Mouse (Mus musculus): Measurements from ENCODE around the gene Stkld1. TPM values are rescaled to one million over a fixed set of nuclear protein-coding genes. Genes with fewer than 3 reads are reported as not detected.
"Not testable (repeated sequence)": the region's sequence is repeated elsewhere in the genome, so short reads cannot be mapped to it uniquely, and the experiment has no call there.

Stkld1 gene
- under 1 TPM; 0.13 to 0.46 TPM for total RNA-seq (2021)
- long read RNA-seq, experiment 1, partial matches to known transcripts: 0 of 1 reads
- long read RNA-seq, experiment 1, other reads (novel, unspliced or antisense): 1 of 1 reads
- long read RNA-seq, experiment 2: 0 reads

- peak; percentile 95 to 98 for DNase-seq
Measured at GRCm38 (mm10) chr2:26933304-26934055, at the start of gene Stkld1, which contains the start of gene Surf4. Stkld1 (plus strand) TSS chr2:26934047. Surf4 (minus strand) TSS chr2:26933928.

- DNase-seq: not testable (repeated sequence)
Measured at GRCm38 (mm10) chr2:26885541-26885940, 48.3 kb upstream of the Stkld1 start.

DNA sequence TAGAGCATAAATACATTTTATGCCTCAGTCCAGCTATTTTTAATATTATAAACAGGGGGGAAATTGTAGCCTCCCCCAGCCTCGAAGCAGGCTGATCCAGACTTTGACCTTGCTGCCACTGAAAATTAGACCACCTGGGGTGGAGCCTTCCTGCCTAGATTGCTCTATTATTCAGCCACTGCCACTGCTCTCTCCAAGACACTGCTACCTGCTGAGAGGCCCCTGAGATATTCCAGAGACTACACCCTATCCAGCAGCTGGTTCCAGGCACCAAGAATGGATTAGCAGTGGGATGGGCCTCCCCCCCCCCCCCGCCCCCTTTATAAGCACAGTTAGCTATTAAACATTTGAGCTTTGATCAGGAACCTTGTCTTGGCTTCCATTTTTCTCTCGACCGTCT, 47.7 kb upstream of the Stkld1 start:
- DNase-seq: not testable (repeated sequence)

DNA sequence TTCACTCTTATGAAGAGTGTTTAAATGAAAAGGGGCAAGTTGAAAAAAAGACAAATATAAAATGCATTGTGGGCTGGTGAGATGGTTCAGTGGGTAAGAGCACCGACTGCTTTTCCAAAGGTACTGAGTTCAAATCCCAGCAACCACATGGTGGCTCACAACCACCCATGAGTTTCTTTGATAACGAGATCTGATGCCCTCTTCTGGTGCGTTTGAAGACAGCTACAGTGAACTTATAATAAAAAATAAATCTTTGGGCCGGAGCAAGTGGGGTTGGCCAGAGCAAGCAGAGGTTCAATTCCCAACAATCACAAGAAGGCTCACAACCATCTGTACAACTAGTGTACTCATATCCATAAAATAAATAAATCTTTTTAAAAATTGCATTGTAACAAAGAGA, 37.9 kb upstream of the Stkld1 start:
- DNase-seq: no peak

DNA sequence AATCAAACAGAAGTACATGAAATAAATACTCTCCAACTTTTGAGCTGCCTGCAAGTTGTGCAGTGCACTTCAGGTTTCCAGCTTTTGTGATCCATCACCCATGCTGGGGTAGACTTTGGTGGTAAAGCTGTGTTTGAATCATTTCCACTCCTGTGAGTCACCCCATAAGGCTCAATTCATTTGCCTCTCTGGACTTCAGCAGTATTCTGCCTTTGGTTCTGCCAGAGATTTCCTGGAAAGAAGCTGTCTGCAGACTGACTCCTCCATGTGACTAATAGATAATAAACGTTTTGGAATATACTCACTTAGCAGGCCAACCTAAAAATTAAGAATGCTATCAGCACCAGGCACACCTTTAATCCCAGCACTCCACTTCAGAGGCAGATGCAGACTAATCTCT, 33.1 kb upstream of the Stkld1 start:
- DNase-seq: no peak

- no peak for DNase-seq
Measured at GRCm38 (mm10) chr2:26901834-26902400, 31.9 kb upstream of the Stkld1 start.

DNA sequence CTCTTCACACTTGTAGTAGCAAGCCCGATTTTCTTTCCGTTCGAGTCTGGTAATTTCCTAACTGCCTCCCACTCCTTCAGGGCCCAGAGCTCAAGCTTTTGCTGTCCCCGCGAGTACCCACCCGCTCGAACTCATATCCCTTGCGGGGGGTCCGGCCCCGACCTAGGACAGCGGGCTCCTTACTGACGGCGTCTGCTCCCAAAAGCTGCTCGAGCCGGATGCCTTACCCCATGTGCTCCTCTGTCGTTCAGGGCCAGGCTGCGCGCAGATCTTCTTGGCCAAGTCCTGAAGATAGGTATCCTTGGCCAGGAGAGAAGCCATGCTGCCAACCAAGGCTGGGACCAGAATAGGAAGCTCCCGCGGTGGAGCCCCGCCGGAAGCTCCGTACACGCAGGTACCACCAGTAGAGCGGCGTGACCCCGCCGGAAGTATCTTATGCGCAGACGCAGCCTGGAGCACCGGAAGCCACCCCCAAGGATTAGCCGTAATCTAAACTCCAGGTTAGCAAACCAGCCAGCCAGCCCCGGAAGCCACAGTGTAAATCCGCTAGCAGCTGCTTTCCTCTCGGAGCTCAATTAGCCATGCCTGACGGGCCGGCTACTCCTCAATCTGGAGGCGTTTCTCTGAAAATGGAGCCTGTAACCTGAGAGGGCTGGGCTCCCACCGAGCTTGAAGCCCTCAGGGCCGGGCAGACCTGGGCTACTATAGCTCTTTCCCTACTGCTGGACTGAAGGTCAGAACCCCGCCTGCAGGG, 31.2 kb upstream of the Stkld1 start, which contains the start of gene Surf6:
Surf6 (minus strand) TSS at position 413 of the 754 bp plus-strand sequence.
- DNase-seq: peak; percentile 97

- no peak for DNase-seq
Measured at GRCm38 (mm10) chr2:26903311-26903710, 30.5 kb upstream of the Stkld1 start.

- DNase-seq: no peak
Measured at GRCm38 (mm10) chr2:26905936-26906335, 27.9 kb upstream of the Stkld1 start.

DNA sequence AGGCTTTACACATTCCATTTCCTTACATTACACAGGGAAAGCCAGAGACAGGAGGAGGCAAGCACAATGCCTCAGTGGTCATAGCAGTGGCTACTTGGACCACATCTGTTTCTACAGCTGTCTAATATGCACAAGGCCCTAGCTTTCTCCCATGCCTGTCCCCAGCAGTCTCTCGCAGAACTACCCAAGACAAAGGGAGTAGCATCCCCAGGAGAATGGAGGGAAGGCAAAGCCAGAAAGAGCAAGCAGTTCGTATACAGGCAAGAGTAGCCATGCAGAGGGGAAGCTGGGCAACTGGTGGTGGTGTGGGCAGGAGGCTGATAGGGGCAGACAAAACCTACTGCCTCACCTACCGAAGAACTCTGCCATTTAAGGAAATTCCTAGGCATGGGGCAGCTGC, 27.4 kb upstream of the Stkld1 start:
- no peak for DNase-seq

DNA sequence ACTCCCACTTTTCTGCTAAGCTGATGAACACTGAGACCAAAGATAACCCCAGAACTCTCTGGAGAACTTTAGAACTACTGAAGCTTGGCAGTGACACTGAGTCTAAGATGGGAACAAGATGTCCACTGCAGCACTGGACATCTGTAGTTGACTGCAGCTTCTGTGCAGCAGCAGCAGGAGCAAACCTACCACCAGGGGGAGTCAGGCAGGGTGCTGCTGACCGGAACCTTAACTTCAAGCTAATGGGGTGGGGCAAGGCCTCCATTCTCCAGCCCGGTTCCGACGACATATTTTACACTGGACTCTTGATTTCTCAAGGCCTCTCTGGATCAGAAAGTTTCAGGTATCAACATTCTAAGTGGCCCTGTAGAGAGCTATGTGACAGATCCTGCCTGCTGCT, 26.7 kb upstream of the Stkld1 start:
- DNase-seq: peak; percentile 60 to 83

- DNase-seq: no peak
Measured at GRCm38 (mm10) chr2:26908710-26909386, 25.0 kb upstream of the Stkld1 start.

GRCm38 (mm10) chr2:26909387-26909784, 24.5 kb upstream of the Stkld1 start:
- no peak for DNase-seq

GRCm38 (mm10) chr2:26910124-26910993, 23.5 kb upstream of the Stkld1 start, which contains the start of the genes Med22 and Rpl7a:
Med22 (minus strand) TSS chr2:26910677.
Rpl7a (plus strand) TSS chr2:26910764.
- peak; percentile 100 for DNase-seq

GRCm38 (mm10) chr2:26910994-26911765, 22.7 kb upstream of the Stkld1 start:
- peak; percentile 63 to 64 for DNase-seq

- no peak for DNase-seq
Measured at GRCm38 (mm10) chr2:26912253-26912770, 21.5 kb upstream of the Stkld1 start.

DNA sequence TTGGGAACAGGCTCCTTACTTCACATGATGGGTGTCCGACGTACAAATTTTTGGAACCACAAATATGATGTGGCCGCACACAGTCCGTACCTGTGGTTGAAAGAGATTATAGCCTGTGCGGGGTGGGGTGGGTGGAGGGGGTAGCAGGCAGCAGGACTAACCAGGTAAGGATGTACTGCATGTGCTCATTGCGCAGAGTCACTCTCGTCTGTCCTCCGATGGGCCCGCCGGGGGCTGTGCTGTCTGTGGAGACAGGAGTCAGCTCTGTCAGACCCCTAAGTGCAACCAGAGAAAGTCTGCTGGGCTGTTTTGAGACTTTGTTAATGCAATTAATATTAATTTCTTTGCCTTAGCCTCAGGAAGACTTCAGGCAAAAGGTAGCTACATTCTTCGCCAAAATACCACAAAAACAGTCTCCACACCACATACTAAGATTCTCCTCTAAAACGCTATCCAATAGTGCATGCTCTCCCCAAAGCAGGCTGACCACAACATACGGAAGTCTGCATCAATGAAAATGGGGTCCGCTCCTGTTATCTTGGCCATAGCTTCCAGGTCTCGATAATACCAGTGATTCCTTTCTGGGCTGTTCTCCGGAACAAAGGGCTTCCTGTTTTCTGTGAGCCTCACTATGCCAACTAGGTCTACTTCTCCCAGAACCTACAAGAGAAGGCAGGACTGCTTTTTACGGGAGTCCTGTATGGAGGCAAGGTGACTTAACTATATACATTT, 20.3 kb upstream of the Stkld1 start:
- DNase-seq: no peak

GRCm38 (mm10) chr2:26914148-26914941, 19.5 kb upstream of the Stkld1 start:
- no peak for DNase-seq
